Mouse (Mus musculus) fat pad, adult 2 months (tissue): Measurements from ENCODE around the gene Sgcd.

ENCODE experiments used
- DNase-seq: peaks from one replicate; pipeline ENCODE4 v3.0.0-alpha.2; 2011; ENCODE audit warnings: low read depth, low spot score; ENCODE audit errors: extremely low read depth

Sgcd gene

GRCm38 (mm10) chr11:47154837-47155430 lies 833.8 kb downstream of the Sgcd start:
- no peak for DNase-seq

- DNase-seq, result no peak
These were observed 839.2 kb downstream of the Sgcd start for GRCm38 (mm10) chr11:47149607-47150006.

DNA sequence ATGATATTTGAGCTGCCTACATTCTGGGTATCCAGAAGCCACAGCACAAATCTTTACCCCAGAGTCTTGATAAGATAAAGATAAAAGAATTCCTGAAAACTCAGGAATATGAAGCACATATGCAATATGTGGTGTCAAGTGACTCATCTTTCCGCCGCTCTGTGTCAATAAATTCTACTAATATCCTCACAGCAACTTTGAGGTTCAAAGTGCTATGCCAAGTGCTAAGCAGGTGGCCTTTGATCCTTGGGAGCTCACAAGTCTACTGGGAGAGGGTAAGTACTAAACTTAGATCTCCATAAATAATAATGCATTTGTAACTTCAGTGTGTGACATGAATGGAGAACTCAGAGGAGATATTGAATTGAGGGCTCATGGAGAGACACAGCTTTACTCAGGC lies 848.9 kb downstream of the Sgcd start:
- DNase-seq, result no peak

GRCm38 (mm10) chr11:47139271-47139670 lies 849.5 kb downstream of the Sgcd start:
- no peak for DNase-seq

DNA sequence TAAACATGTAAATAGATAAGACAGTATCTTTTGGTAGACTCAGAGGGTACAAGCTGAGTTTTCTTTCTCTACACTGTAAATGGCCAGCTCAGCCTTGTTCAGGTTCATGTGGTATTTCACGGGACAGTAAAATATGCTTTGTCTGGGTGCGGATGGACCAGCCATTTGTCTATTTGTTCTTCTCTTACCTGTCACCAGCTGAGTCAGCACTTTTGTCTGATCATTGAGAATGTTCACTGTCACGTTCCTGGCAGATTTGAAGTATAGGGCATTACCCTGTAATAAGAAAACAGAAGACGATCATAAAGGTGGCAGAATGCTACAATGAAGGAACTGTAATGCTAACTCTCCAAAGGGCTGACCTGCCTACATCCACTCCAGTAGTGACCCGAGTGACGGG lies 856.4 kb downstream of the Sgcd start:
- no peak for DNase-seq

DNA sequence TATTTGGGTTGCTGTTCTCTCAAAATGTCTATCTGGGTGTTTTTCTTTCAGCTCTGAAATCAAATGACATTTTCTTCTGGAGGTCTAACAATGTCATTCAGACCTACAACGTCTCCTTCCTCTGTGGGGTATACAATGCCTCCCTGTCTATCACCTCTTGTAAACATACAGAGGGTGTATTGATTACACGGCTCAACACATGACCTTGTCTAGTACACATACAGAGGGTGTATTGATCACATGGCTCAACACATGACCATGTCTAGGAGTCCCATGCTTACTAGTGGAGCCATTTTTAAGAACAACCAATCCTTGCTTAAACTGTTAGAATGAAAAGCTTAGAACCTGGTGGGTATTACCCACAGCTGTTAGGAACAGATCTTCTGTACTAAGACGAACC lies 858.3 kb downstream of the Sgcd start:
- no peak for DNase-seq

DNA sequence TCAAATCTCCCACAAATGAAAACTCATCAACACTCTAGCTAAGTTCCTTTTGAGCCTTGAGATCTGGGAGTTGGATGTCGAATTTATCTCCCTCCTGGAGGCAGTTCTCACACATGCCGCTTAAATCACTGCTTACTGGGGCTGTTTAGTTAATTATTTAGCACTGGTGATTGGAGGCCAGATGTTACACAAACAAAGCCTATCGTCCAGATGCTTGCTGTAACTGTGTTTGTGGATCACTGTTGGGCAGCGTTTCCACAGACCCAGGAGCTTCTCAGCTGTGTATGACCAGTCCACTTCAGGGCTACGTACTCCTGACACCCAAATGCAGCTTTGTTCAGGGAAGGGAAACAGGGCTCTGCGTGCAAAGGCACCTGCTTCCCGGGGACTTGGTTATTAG lies 858.8 kb downstream of the Sgcd start:
- DNase-seq, result no peak

DNA sequence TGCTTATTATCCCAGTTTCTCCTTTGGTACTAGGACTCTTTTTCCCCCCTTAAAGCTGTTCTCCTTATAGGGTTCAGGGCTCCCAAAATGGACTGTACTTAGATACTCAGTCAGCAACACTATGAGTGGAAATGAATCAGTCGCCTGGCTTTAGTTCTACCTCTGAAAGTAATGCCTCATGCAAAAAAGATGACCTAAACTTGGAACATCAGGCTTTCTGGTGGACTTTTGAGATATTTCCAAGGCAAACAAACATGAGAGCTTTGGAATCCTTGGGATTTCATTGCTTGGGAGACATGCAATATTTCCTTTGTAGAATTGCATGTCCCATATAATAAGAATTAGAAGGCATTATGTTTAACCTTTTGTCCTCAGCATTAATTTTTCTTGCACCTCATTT lies 859.6 kb downstream of the Sgcd start:
- no peak for DNase-seq

- no peak for DNase-seq
These were observed 860.4 kb downstream of the Sgcd start for GRCm38 (mm10) chr11:47128331-47128730.

GRCm38 (mm10) chr11:47120874-47121273 lies 867.9 kb downstream of the Sgcd start:
- DNase-seq, result no peak

DNA sequence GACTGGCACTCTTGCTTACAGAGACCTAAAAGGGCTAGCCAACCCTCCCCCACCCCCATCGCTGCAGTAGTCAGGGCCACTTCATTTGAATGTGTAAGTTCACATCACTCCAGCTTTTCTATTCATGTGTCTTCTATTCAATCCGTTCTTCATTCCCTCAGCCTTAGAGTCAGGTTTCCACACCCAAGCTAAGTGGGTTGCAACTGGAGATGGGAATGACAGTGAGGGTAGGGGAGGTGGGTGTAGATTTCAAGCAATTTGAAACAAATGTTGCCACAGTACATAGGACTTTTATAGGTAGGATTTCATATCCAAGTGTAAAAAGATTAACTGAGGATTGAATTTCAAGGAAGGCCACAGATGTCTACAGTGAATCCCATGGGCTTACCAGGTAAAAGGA lies 870.9 kb downstream of the Sgcd start:
- DNase-seq, result no peak

DNA sequence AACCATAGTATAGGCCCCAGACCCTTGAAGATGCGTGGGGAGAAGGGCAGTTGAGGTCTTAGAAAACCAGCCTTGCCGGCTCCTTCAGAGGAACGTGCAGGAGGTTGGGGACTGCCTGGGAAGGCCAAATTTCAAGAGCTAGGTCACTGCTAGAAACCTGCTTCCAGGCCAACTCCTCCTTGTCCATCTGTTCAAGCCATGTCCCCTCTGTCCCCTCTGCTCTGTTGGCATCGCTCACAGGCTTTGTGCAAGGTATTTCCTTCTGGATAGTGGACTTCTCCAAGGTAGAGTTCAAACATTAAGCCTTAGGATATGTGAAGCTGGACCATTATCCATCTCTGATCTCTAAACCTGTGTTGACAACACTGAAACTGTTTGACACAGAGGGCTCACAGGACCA lies 874.4 kb downstream of the Sgcd start:
- DNase-seq, result no peak

- no peak for DNase-seq
These were observed 875.7 kb downstream of the Sgcd start for GRCm38 (mm10) chr11:47113081-47113480.

GRCm38 (mm10) chr11:47110314-47110713 lies 878.5 kb downstream of the Sgcd start:
- no peak for DNase-seq

DNA sequence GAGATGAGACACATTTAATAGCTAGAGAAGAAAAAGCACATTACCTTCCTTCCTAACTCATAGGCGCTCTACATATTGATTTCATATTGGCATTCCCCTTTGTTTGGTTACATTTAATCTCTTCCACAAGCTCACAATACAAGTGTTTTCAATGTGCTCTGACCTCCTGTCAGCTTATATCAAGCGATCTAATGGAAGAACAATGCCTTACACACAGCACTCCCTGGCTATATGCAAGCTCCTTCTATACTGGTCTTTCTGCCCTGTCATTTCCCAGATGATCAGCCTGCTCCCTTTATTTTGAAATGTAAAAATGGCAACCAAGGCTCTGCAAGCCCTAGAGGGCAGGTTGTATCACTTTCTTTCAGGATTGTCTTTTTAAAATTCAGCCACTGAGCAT lies 881.1 kb downstream of the Sgcd start:
- DNase-seq, result no peak

GRCm38 (mm10) chr11:47093296-47093912 lies 895.4 kb downstream of the Sgcd start:
- no peak for DNase-seq

GRCm38 (mm10) chr11:47082517-47082916 lies 906.3 kb downstream of the Sgcd start:
- DNase-seq, result no peak

- DNase-seq, result no peak
These were observed 915.2 kb downstream of the Sgcd start for GRCm38 (mm10) chr11:47073538-47073937.

GRCm38 (mm10) chr11:47071161-47071560 lies 917.6 kb downstream of the Sgcd start:
- DNase-seq, result no peak

- no peak for DNase-seq
These were observed 918.9 kb downstream of the Sgcd start for GRCm38 (mm10) chr11:47069769-47070384.

GRCm38 (mm10) chr11:47063690-47064089 lies 925.1 kb downstream of the Sgcd start:
- no peak for DNase-seq

DNA sequence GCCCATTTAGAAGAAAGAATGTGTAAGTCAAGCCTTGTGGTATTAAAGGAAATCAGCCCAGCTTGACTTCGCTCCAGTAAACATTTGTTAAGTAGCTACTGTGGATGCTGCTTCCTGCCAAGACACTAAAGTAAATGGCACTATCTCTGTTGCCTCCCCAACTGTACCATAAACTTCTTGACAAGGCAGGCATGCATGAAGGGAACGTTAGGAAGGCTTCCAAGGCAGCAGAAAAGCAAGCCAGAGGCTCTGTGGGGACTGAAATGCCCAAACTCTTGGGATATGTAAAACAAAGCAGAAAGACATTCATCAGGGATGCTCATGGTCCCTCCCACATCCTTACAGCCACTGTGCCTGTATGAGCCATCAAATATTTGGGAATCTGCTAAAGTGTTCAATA lies 938.4 kb downstream of the Sgcd start:
- no peak for DNase-seq

GRCm38 (mm10) chr11:47049756-47050155 lies 939.0 kb downstream of the Sgcd start:
- no peak for DNase-seq
